Mouse (Mus musculus) ES-E14 (cell line): ENCODE measurements around the gene Ksr2. TPM values are rescaled to one million over a fixed set of nuclear protein-coding genes. Genes with fewer than 3 reads are reported as not detected.

ENCODE experiments used
- DNase-seq: peaks from one replicate; pipeline ENCODE4 v3.0.0-alpha.2; 2013; ENCODE audit warnings: low read depth, low spot score
- H3K27ac ChIP-seq: 2 replicates; pipeline ENCODE4 v1.5.1; 2012; ENCODE audit warnings: low read depth, mild to moderate bottlenecking, low read length, moderate library complexity, mixed read lengths; ENCODE audit not compliant: poor library complexity, insufficient read depth, severe bottlenecking
- H3K36me3 ChIP-seq: 2 replicates; pipeline ENCODE4 v1.6.1; 2012; ENCODE audit warnings: mild to moderate bottlenecking, low read length, moderate library complexity, mixed read lengths; ENCODE audit not compliant: control insufficient read depth, poor library complexity, insufficient read depth, severe bottlenecking
- H3K4me1 ChIP-seq, 2 experiments: fragments of 150-350 bp in 1 of 2; sonication (generic) in 1 of 2; 2 replicates each; pipeline ENCODE4 v1.6.1; 2012; ENCODE audit warnings: low read length in 2 of 2, mild to moderate bottlenecking in 1 of 2, mixed read lengths in 1 of 2; ENCODE audit not compliant: control insufficient read depth in 2 of 2, insufficient read depth in 2 of 2, poor library complexity in 1 of 2
- H3K4me3 ChIP-seq, 2 experiments: fragments of 150-350 bp in 1 of 2; sonication (generic) in 1 of 2; 2 replicates each; pipeline ENCODE4 v1.5.1; 2012; ENCODE audit warnings: low read length in 2 of 2, low read depth in 1 of 2, mild to moderate bottlenecking in 1 of 2, mixed read lengths in 1 of 2; ENCODE audit not compliant: insufficient read depth in 1 of 2, poor library complexity in 1 of 2, severe bottlenecking in 1 of 2
- H3K9ac ChIP-seq: 2 replicates; pipeline ENCODE4 v1.6.1; 2012; ENCODE audit warnings: low read depth, mild to moderate bottlenecking, low read length, mixed read lengths; ENCODE audit not compliant: poor library complexity, insufficient read depth, severe bottlenecking
- H3K9me3 ChIP-seq: fragments of 150-350 bp; sonication (generic); 2 replicates; pipeline ENCODE4 v1.6.1; 2012; ENCODE audit warnings: low read depth, mild to moderate bottlenecking, low read length; ENCODE audit not compliant: control insufficient read depth, insufficient read depth
- CHD2 ChIP-seq: IDR thresholded peaks from 2 replicates; pipeline ENCODE4 v1.6.1; 2014; ENCODE audit warnings: mild to moderate bottlenecking, low read depth, low read length, inconsistent platforms
- HCFC1 ChIP-seq: IDR thresholded peaks from 2 replicates; pipeline ENCODE4 v1.6.1; 2012; ENCODE audit warnings: low read length, inconsistent platforms, borderline replicate concordance; ENCODE audit not compliant: insufficient read depth
- MAFK ChIP-seq: IDR thresholded peaks from 2 replicates; pipeline ENCODE4 v1.6.1; 2014; ENCODE audit warnings: mild to moderate bottlenecking, low read depth, low read length, inconsistent platforms; ENCODE audit not compliant: insufficient read depth
- ZC3H11A ChIP-seq: IDR thresholded peaks from 2 replicates; pipeline ENCODE4 v1.6.1; 2012; ENCODE audit warnings: low read depth, mild to moderate bottlenecking, inconsistent platforms, low read length, borderline replicate concordance
- ZNF384 ChIP-seq: IDR thresholded peaks from 2 replicates; pipeline ENCODE4 v1.6.1; 2012; ENCODE audit warnings: low read depth, low read length, inconsistent platforms
- in situ Hi-C, 2 experiments: fragments of 600-800 bp; cut with MboI; formaldehyde crosslinking; loops; one replicate each; pipeline ENCODE4 v1.15.1; 2025; ENCODE audit warnings: low sequenced_read_pairs in 2 of 2, inconsistent platforms in 1 of 2; ENCODE audit not compliant: unreplicated experiment in 2 of 2
- total RNA-seq: library from RNA; depleted of rRNA; stranded (reverse); fragments of 300-350 nt; gene quantifications from 2 replicates; pipeline ENCODE4 v1.2.3, GENCODE M21; 2012

Ksr2 gene
- total RNA-seq, 1 experiment: 0.67 TPM

GRCm38 (mm10) chr5:117731311-117731710, 317.5 kb downstream of the Ksr2 start:
- TF ChIP-seq ZC3H11A (no peak), ZNF384 (no peak), HCFC1 (no peak), MAFK (no peak), CHD2 (no peak)
- Histone ChIP-seq H3K4me3 (no peak overlapping the region), H3K4me1 (no peaks in the 10 kb centered on the region), H3K27ac (no peak overlapping the region), H3K36me3 (no peaks in the 10 kb centered on the region), H3K9ac (no peak overlapping the region), H3K9me3 (no peaks in the 10 kb centered on the region)
- in situ Hi-C loops: no loop called here
- DNase-seq: no peak

- H3K9ac ChIP-seq: no peak overlapping the region
- in situ Hi-C loops: no loop called here
- H3K4me1 ChIP-seq: no peaks in the 10 kb centered on the region
- DNase-seq: no peak
- TF ChIP-seq CHD2 (no peak), ZC3H11A (no peak), HCFC1 (no peak), MAFK (no peak), ZNF384 (no peak)
- H3K4me3 ChIP-seq: no peak overlapping the region
- H3K9me3 ChIP-seq: no peaks in the 10 kb centered on the region
- no peak overlapping the region for H3K27ac ChIP-seq
- no peaks in the 10 kb centered on the region for H3K36me3 ChIP-seq
Observed at GRCm38 (mm10) chr5:117744654-117745178, 330.9 kb downstream of the Ksr2 start.

- no peak overlapping the region for H3K4me3 ChIP-seq
Observed at GRCm38 (mm10) chr5:117749353-117749752, 335.6 kb downstream of the Ksr2 start.

GRCm38 (mm10) chr5:117757696-117758482, 344.1 kb downstream of the Ksr2 start:
- no peak overlapping the region for H3K4me3 ChIP-seq
- H3K9ac ChIP-seq: no peak overlapping the region
- DNase-seq: no peak
- peaks cover 0 to 3% of the 10 kb centered on the region in 2 experiments; a peak in 1 of 4 replicates for H3K4me1 ChIP-seq
- in situ Hi-C loops: no loop called here
- TF ChIP-seq MAFK (no peak), HCFC1 (no peak), ZC3H11A (no peak), CHD2 (no peak), ZNF384 (no peak)
- H3K27ac ChIP-seq: no peak overlapping the region
- no peaks in the 10 kb centered on the region for H3K9me3 ChIP-seq
- H3K36me3 ChIP-seq: no peaks in the 10 kb centered on the region

More at GRCm38 (mm10) chr5:117749353-117749752, 335.6 kb downstream of the Ksr2 start:
- DNase-seq: no peak
- Histone ChIP-seq H3K9me3 (no peaks in the 10 kb centered on the region), H3K9ac (no peak overlapping the region), H3K27ac (no peak overlapping the region), H3K36me3 (no peaks in the 10 kb centered on the region), H3K4me1 (no peaks in the 10 kb centered on the region)
- no peak for TF ChIP-seq ZC3H11A
- TF ChIP-seq MAFK: no peak
- TF ChIP-seq HCFC1: no peak
- no peak for TF ChIP-seq ZNF384
- TF ChIP-seq CHD2: no peak
- in situ Hi-C loops: no loop called here
